Mouse (Mus musculus): ENCODE measurements around the gene Ppp4r1.

GRCm38 (mm10) chr17:65789576-65789975, 7.2 kb downstream of the Ppp4r1 start:
- TF ChIP-seq EP300 (IDR thresholded peaks at IDR 0.05; ENCODE audit: low read depth), result no peak
- TF ChIP-seq CTCF (IDR thresholded peaks at IDR 0.05; ENCODE audit: low read depth), result no peak
